Mouse (Mus musculus): ENCODE data around the gene Prkd2. TPM values are rescaled to one million over a fixed set of nuclear protein-coding genes. Genes with fewer than 3 reads are reported as not detected.

Gene Prkd2
- total RNA-seq (2021): 10 to 100 TPM; 15.3 to 19.9 TPM
- 24.5 and 26.2 TPM in 2 replicates for polyA plus RNA-seq (2012; rRNA removed)
- long read RNA-seq, transcript Prkd2-202 (19 exons, 3,251 nt): major isoform, 5 of 17 reads
- long read RNA-seq, partial matches to known transcripts: 5 of 17 reads
- long read RNA-seq, other reads (novel, unspliced or antisense): 4 of 17 reads

- Histone ChIP-seq H3K36me3 (ENCODE audit: control insufficient read depth, insufficient read depth, low read length) (no peaks in the 10 kb centered on the region), H3K9ac (ENCODE audit: low read depth, low read length) (peak within 1 kb of the TSS; percentile 85), H3K79me2 (replicated peaks; ENCODE audit: control insufficient read depth, insufficient read depth, low read length) (no peaks in the 10 kb centered on the region), H3K4me1 (ENCODE audit: control insufficient read depth, insufficient read depth, low read length) (peaks cover 9% of the 10 kb centered on the region), H3K27ac (peak within 1 kb of the TSS; percentile 99), H3K27me3 (ENCODE audit: control insufficient read depth, insufficient read depth, low read length) (no peaks in the 10 kb centered on the region), H3K4me3 (peak within 1 kb of the TSS; percentile 62)
- intact Hi-C loops (cut with DNase I): loop anchor here (2.0 kb wide), 1 partner anchor 16 kb away; no protein-coding TSS in a partner anchor
- WGBS: 1% methylated on average over 32 of the region's 32 CpGs
- TF ChIP-seq CTCF (IDR thresholded peaks at IDR 0.05) (no peak), POLR2A (IDR thresholded peaks at IDR 0.05; ENCODE audit: insufficient read depth, low read depth, low read length) (peak; percentile 80; the same call in 1 of the 2 replicates)
- peak; percentile 95 to 98 for DNase-seq
These were observed at the start of gene Prkd2 for GRCm38 (mm10) chr7:16842645-16843063. TSS of gene Prkd2 (plus strand) at chr7:16842902.

DNA sequence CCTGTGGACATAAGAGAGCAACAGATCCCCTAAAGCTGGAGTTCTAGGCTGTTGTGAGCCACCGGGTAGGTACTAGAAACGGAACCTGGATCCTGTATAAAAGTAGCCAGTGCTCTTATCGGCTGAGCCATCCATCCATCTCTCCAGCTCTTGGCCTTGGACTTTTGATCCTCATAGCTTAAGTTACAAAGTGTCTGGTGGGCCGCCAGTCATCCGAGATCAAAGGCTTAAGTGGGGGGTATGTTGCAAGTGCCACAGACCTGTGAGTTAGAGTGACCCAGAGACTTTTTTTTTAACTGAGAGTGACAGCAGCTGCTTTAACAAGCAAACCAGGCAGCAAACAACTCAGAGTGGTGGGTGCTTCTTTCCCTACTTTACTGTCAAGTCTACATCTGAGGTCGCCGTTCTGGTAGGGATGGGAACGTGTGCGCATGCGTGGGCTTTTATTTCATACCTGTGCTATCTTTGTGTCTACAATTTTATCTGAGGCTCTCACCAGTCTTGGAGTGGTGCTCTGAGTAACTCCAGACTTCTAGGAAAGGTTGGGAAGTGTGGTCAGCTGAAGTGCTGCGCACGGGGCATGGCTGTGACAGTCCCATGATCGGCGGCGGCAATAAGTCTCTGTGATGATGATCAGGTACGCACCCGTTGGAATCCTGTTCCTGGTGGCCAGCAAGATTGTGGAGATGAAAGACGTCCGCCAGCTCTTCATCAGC lies 49.5 kb upstream of the Prkd2 start:
- Histone ChIP-seq H3K36me3 (ENCODE audit: control insufficient read depth, insufficient read depth, low read length) (no peaks in the 10 kb centered on the region), H3K4me3 (no peak overlapping the region), H3K9ac (ENCODE audit: low read depth, low read length) (no peak overlapping the region), H3K27me3 (ENCODE audit: control insufficient read depth, insufficient read depth, low read length) (no peaks in the 10 kb centered on the region), H3K4me1 (ENCODE audit: control insufficient read depth, insufficient read depth, low read length) (no peaks in the 10 kb centered on the region), H3K27ac (no peak overlapping the region), H3K79me2 (replicated peaks; ENCODE audit: control insufficient read depth, insufficient read depth, low read length) (no peaks in the 10 kb centered on the region)
- intact Hi-C loops (cut with DNase I): no loop called here
- 66% methylated on average over 19 of the region's 19 CpGs for WGBS
- DNase-seq: no peak
- TF ChIP-seq EP300 (IDR thresholded peaks at IDR 0.05; ENCODE audit: insufficient read depth, low read depth, low read length): no peak
- no peak for TF ChIP-seq POLR2A (IDR thresholded peaks at IDR 0.05; ENCODE audit: insufficient read depth, low read depth, low read length)
- no peak for TF ChIP-seq CTCF (IDR thresholded peaks at IDR 0.05)

DNA sequence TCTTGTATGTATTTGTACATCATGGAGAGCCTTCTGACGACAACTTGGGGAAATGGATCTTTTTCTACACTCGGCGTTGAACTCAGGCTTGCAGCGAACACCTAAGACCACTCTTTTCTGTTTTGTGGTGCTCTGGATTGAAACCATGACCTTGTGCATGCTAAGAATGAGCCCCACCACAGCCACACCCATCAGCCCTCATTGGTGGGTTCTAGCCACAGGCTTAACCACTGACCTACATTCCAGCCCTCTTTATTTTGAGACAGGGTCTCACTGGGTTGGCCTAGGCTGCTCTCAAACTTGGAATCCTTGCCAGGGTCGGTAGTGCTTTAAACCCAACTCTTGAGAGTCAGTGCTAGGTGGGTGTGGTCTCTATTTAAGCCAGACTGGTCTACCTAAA lies 47.8 kb upstream of the Prkd2 start:
- TF ChIP-seq CTCF (IDR thresholded peaks at IDR 0.05) (no peak), POLR2A (IDR thresholded peaks at IDR 0.05; ENCODE audit: insufficient read depth, low read depth, low read length) (no peak), EP300 (IDR thresholded peaks at IDR 0.05; ENCODE audit: insufficient read depth, low read depth, low read length) (no peak)

DNA sequence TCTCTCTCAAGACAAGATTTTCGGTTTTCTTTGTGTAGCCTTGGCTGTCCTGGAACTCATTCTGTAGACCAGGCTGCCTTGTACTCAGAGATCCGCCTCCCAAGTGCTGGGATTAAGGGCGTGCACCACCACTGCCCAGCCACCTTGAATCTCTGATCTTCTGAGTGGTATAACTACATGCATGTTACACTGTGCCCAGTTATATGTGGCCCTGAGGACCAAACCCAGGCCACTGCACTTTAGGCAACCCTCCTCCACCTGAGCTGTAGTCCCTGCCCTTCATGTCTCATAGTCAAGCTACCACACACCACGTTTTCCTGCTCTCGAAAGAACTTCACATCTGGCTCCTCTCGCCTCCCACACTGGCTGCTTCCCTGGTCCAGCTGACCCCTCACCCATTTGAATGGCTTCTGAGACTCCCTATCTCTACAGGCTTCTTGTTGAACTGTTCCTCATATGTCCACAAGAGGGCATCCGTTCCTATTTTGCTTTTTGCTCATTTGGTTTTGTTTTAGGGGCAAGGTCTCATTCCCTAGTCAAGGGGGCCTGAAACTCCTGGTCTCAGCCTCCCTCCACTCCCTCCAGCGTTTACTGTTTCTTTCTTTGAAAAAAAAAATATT lies 38.2 kb upstream of the Prkd2 start:
- H3K4me1 ChIP-seq (ENCODE audit: control insufficient read depth, insufficient read depth, low read length): peaks cover 1% of the 10 kb centered on the region

More for the DNA sequence above, 47.8 kb upstream of the Prkd2 start:
- no peaks in the 10 kb centered on the region for H3K79me2 ChIP-seq (replicated peaks; ENCODE audit: control insufficient read depth, insufficient read depth, low read length)
- H3K36me3 ChIP-seq (ENCODE audit: control insufficient read depth, insufficient read depth, low read length): no peaks in the 10 kb centered on the region
- H3K4me3 ChIP-seq: no peak overlapping the region
- H3K4me1 ChIP-seq (ENCODE audit: control insufficient read depth, insufficient read depth, low read length): no peaks in the 10 kb centered on the region
- no peak overlapping the region for H3K27ac ChIP-seq
- intact Hi-C loops (cut with DNase I): no loop called here
- WGBS: 87% methylated on average over 5 of the region's 5 CpGs
- no peak for DNase-seq
- H3K9ac ChIP-seq (ENCODE audit: low read depth, low read length): no peak overlapping the region
- no peaks in the 10 kb centered on the region for H3K27me3 ChIP-seq (ENCODE audit: control insufficient read depth, insufficient read depth, low read length)

DNA sequence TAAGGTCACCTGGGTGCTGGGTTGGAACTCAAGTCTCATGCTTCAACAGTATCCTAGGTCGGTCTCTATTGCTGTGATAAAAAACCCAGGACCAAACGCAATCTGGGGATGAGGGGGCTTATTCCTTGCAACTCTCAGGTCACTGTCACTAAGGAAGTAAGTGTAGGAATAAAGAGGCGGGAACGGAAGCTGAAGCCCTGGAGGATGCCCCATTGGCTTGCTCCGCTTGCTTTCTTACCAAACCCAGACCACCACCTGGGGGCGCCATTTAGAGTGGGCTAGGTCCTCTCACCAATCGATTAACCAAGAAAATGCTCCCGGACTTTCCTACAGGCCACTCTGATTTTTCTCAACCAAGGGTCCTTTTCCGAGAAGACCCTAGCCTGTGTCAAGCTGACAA lies 34.8 kb upstream of the Prkd2 start:
- Histone ChIP-seq H3K36me3 (ENCODE audit: control insufficient read depth, insufficient read depth, low read length) (no peaks in the 10 kb centered on the region), H3K27ac (no peak overlapping the region)

More for the DNA sequence above, 38.2 kb upstream of the Prkd2 start:
- Histone ChIP-seq H3K27me3 (ENCODE audit: control insufficient read depth, insufficient read depth, low read length) (no peaks in the 10 kb centered on the region), H3K36me3 (ENCODE audit: control insufficient read depth, insufficient read depth, low read length) (no peaks in the 10 kb centered on the region), H3K9ac (ENCODE audit: low read depth, low read length) (no peak overlapping the region), H3K27ac (no peak overlapping the region), H3K79me2 (replicated peaks; ENCODE audit: control insufficient read depth, insufficient read depth, low read length) (no peaks in the 10 kb centered on the region), H3K4me3 (no peak overlapping the region)
- TF ChIP-seq POLR2A (IDR thresholded peaks at IDR 0.05; ENCODE audit: insufficient read depth, low read depth, low read length): no peak
- TF ChIP-seq CTCF (IDR thresholded peaks at IDR 0.05): peak; percentile 86
- TF ChIP-seq EP300 (IDR thresholded peaks at IDR 0.05; ENCODE audit: insufficient read depth, low read depth, low read length): no peak
- no peak for DNase-seq
- WGBS: 29% methylated on average over 8 of the region's 8 CpGs
- intact Hi-C loops (cut with DNase I): loop anchor here (1.0 kb wide), 1 partner anchor 58 kb away; no protein-coding TSS in a partner anchor

More for the DNA sequence above, 34.8 kb upstream of the Prkd2 start:
- H3K79me2 ChIP-seq (replicated peaks; ENCODE audit: control insufficient read depth, insufficient read depth, low read length): no peaks in the 10 kb centered on the region
- H3K9ac ChIP-seq (ENCODE audit: low read depth, low read length): no peak overlapping the region
- DNase-seq: no peak
- TF ChIP-seq CTCF (IDR thresholded peaks at IDR 0.05) (peak; percentile 53), POLR2A (IDR thresholded peaks at IDR 0.05; ENCODE audit: insufficient read depth, low read depth, low read length) (no peak)
- intact Hi-C loops (cut with DNase I): loop anchor here (2.0 kb wide), 1 partner anchor 179 kb away; no protein-coding TSS in a partner anchor
- WGBS: 87% methylated on average over 9 of the region's 9 CpGs
- H3K27me3 ChIP-seq (ENCODE audit: control insufficient read depth, insufficient read depth, low read length): no peaks in the 10 kb centered on the region
- H3K4me3 ChIP-seq: no peak overlapping the region
- peaks cover 3% of the 10 kb centered on the region for H3K4me1 ChIP-seq (ENCODE audit: control insufficient read depth, insufficient read depth, low read length)

All from heart, adult 2 months (tissue).